Mouse (Mus musculus): Measurements from ENCODE around the gene Atg2a.

- TF ChIP-seq GATA1 (IDR thresholded peaks at IDR 0.05; ENCODE audit: borderline replicate concordance, low read length) = no peak
- TF ChIP-seq CTCF (IDR thresholded peaks at IDR 0.05; ENCODE audit: low read depth, low read length) = no peak
- TF ChIP-seq GATA2 (IDR thresholded peaks at IDR 0.05; ENCODE audit: borderline replicate concordance, low read depth, low read length) = no peak
- TF ChIP-seq TAL1 (conservative IDR thresholded peaks at IDR 0.05; ENCODE audit: low read depth, low read length) = no peak
- no peak for TF ChIP-seq POLR2AphosphoS5 (IDR thresholded peaks at IDR 0.05; ENCODE audit: insufficient replicate concordance, low read depth, low read length)
Measured at GRCm38 (mm10) chr19:6280554-6280953, 39.1 kb downstream of the Atg2a start.
